Mouse (Mus musculus) ES-E14 (cell line): ENCODE measurements around the gene Znrd1. TPM values are rescaled to one million over a fixed set of nuclear protein-coding genes. Genes with fewer than 3 reads are reported as not detected.

Experiments used
- DNase-seq: peaks from one replicate; pipeline ENCODE4 v3.0.0-alpha.2; 2013; ENCODE audit warnings: low read depth, low spot score
- H3K27ac ChIP-seq: 2 replicates; pipeline ENCODE4 v1.5.1; 2012; ENCODE audit warnings: low read depth, mild to moderate bottlenecking, low read length, moderate library complexity, mixed read lengths; ENCODE audit not compliant: poor library complexity, insufficient read depth, severe bottlenecking
- H3K36me3 ChIP-seq: 2 replicates; pipeline ENCODE4 v1.6.1; 2012; ENCODE audit warnings: mild to moderate bottlenecking, low read length, moderate library complexity, mixed read lengths; ENCODE audit not compliant: control insufficient read depth, poor library complexity, insufficient read depth, severe bottlenecking
- H3K4me1 ChIP-seq, 2 experiments: fragments of 150-350 bp in 1 of 2; sonication (generic) in 1 of 2; 2 replicates each; pipeline ENCODE4 v1.6.1; 2012; ENCODE audit warnings: low read length in 2 of 2, mild to moderate bottlenecking in 1 of 2, mixed read lengths in 1 of 2; ENCODE audit not compliant: control insufficient read depth in 2 of 2, insufficient read depth in 2 of 2, poor library complexity in 1 of 2
- H3K4me3 ChIP-seq, 2 experiments: fragments of 150-350 bp in 1 of 2; sonication (generic) in 1 of 2; 2 replicates each; pipeline ENCODE4 v1.5.1; 2012; ENCODE audit warnings: low read length in 2 of 2, low read depth in 1 of 2, mild to moderate bottlenecking in 1 of 2, mixed read lengths in 1 of 2; ENCODE audit not compliant: insufficient read depth in 1 of 2, poor library complexity in 1 of 2, severe bottlenecking in 1 of 2
- H3K9ac ChIP-seq: 2 replicates; pipeline ENCODE4 v1.6.1; 2012; ENCODE audit warnings: low read depth, mild to moderate bottlenecking, low read length, mixed read lengths; ENCODE audit not compliant: poor library complexity, insufficient read depth, severe bottlenecking
- H3K9me3 ChIP-seq: fragments of 150-350 bp; sonication (generic); 2 replicates; pipeline ENCODE4 v1.6.1; 2012; ENCODE audit warnings: low read depth, mild to moderate bottlenecking, low read length; ENCODE audit not compliant: control insufficient read depth, insufficient read depth
- CHD2 ChIP-seq: IDR thresholded peaks from 2 replicates; pipeline ENCODE4 v1.6.1; 2014; ENCODE audit warnings: mild to moderate bottlenecking, low read depth, low read length, inconsistent platforms
- HCFC1 ChIP-seq: IDR thresholded peaks from 2 replicates; pipeline ENCODE4 v1.6.1; 2012; ENCODE audit warnings: low read length, inconsistent platforms, borderline replicate concordance; ENCODE audit not compliant: insufficient read depth
- MAFK ChIP-seq: IDR thresholded peaks from 2 replicates; pipeline ENCODE4 v1.6.1; 2014; ENCODE audit warnings: mild to moderate bottlenecking, low read depth, low read length, inconsistent platforms; ENCODE audit not compliant: insufficient read depth
- ZC3H11A ChIP-seq: IDR thresholded peaks from 2 replicates; pipeline ENCODE4 v1.6.1; 2012; ENCODE audit warnings: low read depth, mild to moderate bottlenecking, inconsistent platforms, low read length, borderline replicate concordance
- ZNF384 ChIP-seq: IDR thresholded peaks from 2 replicates; pipeline ENCODE4 v1.6.1; 2012; ENCODE audit warnings: low read depth, low read length, inconsistent platforms
- in situ Hi-C, 2 experiments: fragments of 600-800 bp; cut with MboI; formaldehyde crosslinking; loops; one replicate each; pipeline ENCODE4 v1.15.1; 2025; ENCODE audit warnings: low sequenced_read_pairs in 2 of 2, inconsistent platforms in 1 of 2; ENCODE audit not compliant: unreplicated experiment in 2 of 2
- total RNA-seq: library from RNA; depleted of rRNA; stranded (reverse); fragments of 300-350 nt; gene quantifications from 2 replicates; pipeline ENCODE4 v1.2.3, GENCODE M21; 2012

Znrd1 gene
- total RNA-seq, 1 experiment = 81.0 TPM

DNA sequence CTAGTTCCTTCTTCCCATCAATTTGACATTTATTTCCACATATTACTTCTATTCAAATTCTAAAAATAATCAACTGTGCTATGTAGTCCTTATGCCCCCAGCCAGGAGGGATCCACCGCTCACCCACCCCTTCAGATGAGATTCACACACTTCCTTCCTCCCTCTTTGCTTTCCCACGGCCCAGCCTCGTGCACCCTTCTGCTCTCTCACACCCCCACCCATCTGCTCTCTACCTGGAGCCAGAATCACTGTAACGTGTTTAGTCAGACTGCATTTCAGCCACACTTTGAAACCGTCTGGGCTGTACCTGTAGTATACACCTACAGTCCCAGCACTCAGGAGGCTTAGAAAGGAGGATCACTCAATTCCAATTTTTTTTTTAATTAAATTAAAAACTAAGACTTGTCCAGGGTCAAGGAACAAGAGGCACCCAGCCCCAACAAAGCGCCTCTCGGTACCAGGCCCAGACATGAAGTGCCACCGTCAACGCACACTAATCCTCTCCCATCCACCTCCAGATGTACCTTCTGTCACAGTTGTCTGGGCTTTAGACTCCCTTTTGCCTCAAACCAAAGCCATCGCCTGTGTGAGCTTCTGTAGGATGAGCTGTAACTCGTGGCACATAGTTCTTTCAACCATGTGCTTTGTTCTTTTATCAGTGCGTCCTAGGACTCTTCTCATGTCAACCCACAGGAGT is 29.0 kb downstream of the Znrd1 start:
- no peak overlapping the region; the same call in 1 of the 2 replicates for H3K27ac ChIP-seq
- H3K9ac ChIP-seq = no peak overlapping the region
- H3K4me1 ChIP-seq = peaks cover 6 to 17% of the 10 kb centered on the region in 2 experiments; a peak in 3 of 4 replicates
- DNase-seq = no peak
- no peak overlapping the region for H3K4me3 ChIP-seq
- TF ChIP-seq ZNF384 (no peak), CHD2 (no peak)
- H3K36me3 ChIP-seq = no peaks in the 10 kb centered on the region
- no peaks in the 10 kb centered on the region for H3K9me3 ChIP-seq
- in situ Hi-C loops = no loop called here

DNA sequence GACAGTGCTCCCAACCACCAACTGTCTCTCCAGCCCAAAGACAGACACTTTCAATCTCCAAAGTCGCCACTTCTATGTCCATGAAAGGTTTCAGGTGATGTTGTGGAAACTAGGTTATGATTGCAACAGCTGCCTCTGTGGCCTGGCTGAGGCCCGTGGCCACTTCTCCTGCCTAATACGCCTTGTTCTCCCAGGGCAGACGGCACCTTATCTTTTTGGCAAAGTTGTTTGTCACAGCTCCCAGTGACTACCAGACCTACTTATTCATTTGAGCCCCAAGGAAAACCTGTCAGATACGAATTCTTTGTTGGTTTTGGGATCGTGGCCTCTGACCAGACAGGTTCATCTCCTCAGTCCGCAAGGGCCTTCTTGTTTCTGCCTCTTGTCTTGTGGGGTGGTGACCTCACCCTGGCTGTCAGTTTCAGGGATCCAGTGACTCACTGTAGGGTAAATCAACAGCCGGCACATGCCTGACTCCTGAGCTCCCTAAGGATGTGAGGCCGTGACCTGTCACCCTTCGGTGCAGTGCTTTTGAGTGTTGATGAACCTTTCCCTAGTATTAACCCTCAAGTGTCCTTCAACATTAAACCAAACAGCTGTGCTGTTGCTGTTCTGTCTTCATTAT is 30.8 kb downstream of the Znrd1 start:
- in situ Hi-C loops = no loop called here
- Histone ChIP-seq H3K27ac (no peak overlapping the region), H3K36me3 (no peaks in the 10 kb centered on the region), H3K9ac (no peak overlapping the region), H3K4me1 (peaks cover 4 to 14% of the 10 kb centered on the region in 2 experiments; a peak in 3 of 4 replicates), H3K4me3 (no peak overlapping the region), H3K9me3 (no peaks in the 10 kb centered on the region)
- DNase-seq = no peak
- TF ChIP-seq ZC3H11A (no peak), CHD2 (no peak), MAFK (no peak), ZNF384 (no peak), HCFC1 (no peak)

DNA sequence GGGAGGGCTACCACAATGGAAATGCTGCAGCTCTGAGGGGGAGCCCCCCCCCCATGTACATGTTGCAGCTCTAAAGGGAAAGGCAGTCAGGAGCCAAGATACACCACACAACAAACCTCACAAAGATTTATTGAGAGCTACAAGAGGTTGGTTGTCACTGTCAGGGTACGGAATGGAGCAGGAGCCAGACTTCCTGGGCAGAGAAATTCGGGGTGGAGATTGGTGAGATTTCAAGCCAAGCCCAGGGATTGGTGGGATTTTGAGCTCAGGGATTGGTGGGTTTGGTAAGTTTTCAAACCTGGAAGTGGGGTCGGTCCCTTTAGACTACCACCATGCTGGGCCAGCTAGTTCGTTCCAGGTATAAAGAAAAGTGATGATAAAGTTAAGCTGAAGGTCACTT is 34.9 kb downstream of the Znrd1 start:
- no peaks in the 10 kb centered on the region for H3K9me3 ChIP-seq
- TF ChIP-seq MAFK (no peak), ZC3H11A (no peak), HCFC1 (no peak), ZNF384 (no peak), CHD2 (no peak)
- in situ Hi-C loops = no loop called here
- H3K36me3 ChIP-seq = no peaks in the 10 kb centered on the region
- peaks cover 2 to 7% of the 10 kb centered on the region in 2 experiments; a peak in 3 of 4 replicates for H3K4me1 ChIP-seq
- peak overlapping the region; percentile 66 to 68 for H3K4me3 ChIP-seq
- H3K27ac ChIP-seq = peak overlapping the region; percentile 62; the same call in 1 of the 2 replicates
- peak overlapping the region; percentile 71 for H3K9ac ChIP-seq
- DNase-seq = no peak

DNA sequence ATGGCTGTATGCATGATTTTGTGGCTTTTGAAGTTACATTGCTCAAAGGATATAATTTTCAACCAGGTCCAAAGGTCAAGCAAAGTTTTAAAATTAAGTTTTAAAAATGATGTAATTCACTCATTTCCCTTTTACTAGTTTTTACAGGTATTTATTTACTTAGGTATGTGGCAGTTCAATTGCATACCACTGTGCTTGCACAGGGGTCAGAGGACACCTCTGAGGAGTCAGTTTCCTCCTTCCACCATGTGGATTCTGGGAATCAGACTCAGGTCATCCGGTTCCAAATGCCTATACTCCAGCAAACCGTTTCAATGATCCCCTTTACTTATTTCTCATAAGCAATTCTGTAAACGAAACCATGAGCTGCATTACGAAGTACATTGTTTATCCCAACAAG is 35.6 kb downstream of the Znrd1 start:
- H3K9ac ChIP-seq = no peak overlapping the region
- TF ChIP-seq HCFC1 = no peak
- TF ChIP-seq MAFK = no peak
- no peak for TF ChIP-seq ZNF384
- in situ Hi-C loops = no loop called here
- H3K36me3 ChIP-seq = no peaks in the 10 kb centered on the region
- peak overlapping the region in 1 of 2 experiments; percentile 68; a peak in 2 of 4 replicates for H3K4me3 ChIP-seq
- H3K27ac ChIP-seq = no peak overlapping the region; the same call in 1 of the 2 replicates
- DNase-seq = no peak
- peaks cover 2 to 6% of the 10 kb centered on the region in 2 experiments; a peak in 3 of 4 replicates for H3K4me1 ChIP-seq
- H3K9me3 ChIP-seq = no peaks in the 10 kb centered on the region
